Mouse (Mus musculus) kidney, adult 2 months (tissue): ENCODE data around the gene Gm2a. TPM values are rescaled to one million over a fixed set of nuclear protein-coding genes. Genes with fewer than 3 reads are reported as not detected.

Experiments used
- DNase-seq: peaks from one replicate; pipeline ENCODE4 v3.0.0; 2021
- H3K27ac ChIP-seq: fragments of 200-500 bp; 2 replicates; pipeline ENCODE4 v1.5.1; 2012; ENCODE audit warnings: low read depth, low read length, control low read depth, inconsistent platforms; ENCODE audit not compliant: insufficient read depth
- H3K27me3 ChIP-seq: fragments of 200-500 bp; replicated peaks from 2 replicates; pipeline ENCODE4 v1.6.1; 2012; ENCODE audit warnings: mild to moderate bottlenecking, moderate library complexity, low read length, inconsistent platforms; ENCODE audit not compliant: control insufficient read depth, insufficient read depth
- H3K36me3 ChIP-seq: fragments of 200-500 bp; 2 replicates; pipeline ENCODE4 v1.6.1; 2012; ENCODE audit warnings: mild to moderate bottlenecking, moderate library complexity, low read length, inconsistent platforms; ENCODE audit not compliant: control insufficient read depth, insufficient read depth
- H3K4me1 ChIP-seq: fragments of 200-500 bp; 2 replicates; pipeline ENCODE4 v1.6.1; 2011; ENCODE audit warnings: low read length; ENCODE audit not compliant: control insufficient read depth, insufficient read depth
- H3K4me3 ChIP-seq: fragments of 200-500 bp; 2 replicates; pipeline ENCODE4 v1.5.1; 2011; ENCODE audit warnings: mild to moderate bottlenecking, low read depth, low read length, control low read depth; ENCODE audit not compliant: insufficient read depth
- CTCF ChIP-seq: fragments of 200-500 bp; conservative IDR thresholded peaks from 2 replicates; pipeline ENCODE4 v1.5.1; 2011; ENCODE audit warnings: low read depth, mild to moderate bottlenecking, control low read depth, low read length, moderate library complexity, mixed read lengths; ENCODE audit not compliant: insufficient read depth, insufficient read length
- POLR2A ChIP-seq: fragments of 200-500 bp; IDR thresholded peaks from one replicate; pipeline ENCODE4 v1.6.1; 2011; ENCODE audit warnings: low read depth, low read length, control low read depth
- WGBS: fragments of 180-500 bp; shearing (Covaris S2); methylation state at CpG from one replicate; pipeline ENCODE4 v1.1.7; 2018; 5-methylcytosine and 5-hydroxymethylcytosine counted together
- polyA plus RNA-seq: library from polyadenylated mRNA; depleted of rRNA; stranded (reverse); fragments of >200 nt; gene quantifications from 2 replicates; pipeline ENCODE4 v1.2.3, GENCODE M21; 2012

Gm2a gene
- polyA plus RNA-seq, 1 experiment: 216 TPM

- H3K36me3 ChIP-seq: no peaks in the 10 kb centered on the region
- H3K4me1 ChIP-seq: no peaks in the 10 kb centered on the region
- H3K27me3 ChIP-seq: no peaks in the 10 kb centered on the region
- no peak for TF ChIP-seq POLR2A
- no peak for TF ChIP-seq CTCF
- WGBS: 85% methylated on average over 3 of the region's 3 CpGs
- H3K4me3 ChIP-seq: no peak overlapping the region
- no peak overlapping the region for H3K27ac ChIP-seq
- no peak for DNase-seq
Observed at GRCm38 (mm10) chr11:55116004-55116403, 18.1 kb downstream of the Gm2a start.

GRCm38 (mm10) chr11:55117031-55117430 is 19.1 kb downstream of the Gm2a start:
- WGBS: 85% methylated on average over 2 of the region's 2 CpGs
- Histone ChIP-seq H3K27me3 (no peaks in the 10 kb centered on the region), H3K36me3 (no peaks in the 10 kb centered on the region), H3K4me1 (no peaks in the 10 kb centered on the region), H3K4me3 (no peak overlapping the region), H3K27ac (no peak overlapping the region)
- DNase-seq: no peak
- TF ChIP-seq POLR2A (no peak), CTCF (no peak)

DNA sequence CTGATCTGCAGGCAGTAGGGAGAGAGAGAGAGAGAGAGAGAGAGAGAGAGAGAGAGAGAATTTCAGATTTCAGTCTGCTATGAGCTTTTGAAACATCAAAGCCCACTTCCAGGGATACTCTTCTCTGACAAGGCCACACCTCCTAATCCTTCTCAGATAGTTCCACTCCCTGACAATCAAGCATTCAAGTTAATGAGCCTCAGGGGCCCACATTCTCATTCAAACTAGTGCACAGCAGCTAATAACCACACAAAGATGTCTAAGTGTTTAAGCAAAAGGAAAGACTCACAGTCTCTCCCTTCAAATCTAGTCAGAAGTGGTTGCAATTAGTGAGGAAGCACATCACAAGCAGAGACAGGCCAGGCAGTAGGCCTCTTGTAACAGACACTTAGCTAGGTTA is 22.4 kb downstream of the Gm2a start:
- H3K27me3 ChIP-seq: no peaks in the 10 kb centered on the region
- no peak for TF ChIP-seq POLR2A
- TF ChIP-seq CTCF: no peak
- no peak for DNase-seq
- H3K27ac ChIP-seq: no peak overlapping the region
- no peak overlapping the region for H3K4me3 ChIP-seq
- H3K36me3 ChIP-seq: no peaks in the 10 kb centered on the region
- H3K4me1 ChIP-seq: no peaks in the 10 kb centered on the region

DNA sequence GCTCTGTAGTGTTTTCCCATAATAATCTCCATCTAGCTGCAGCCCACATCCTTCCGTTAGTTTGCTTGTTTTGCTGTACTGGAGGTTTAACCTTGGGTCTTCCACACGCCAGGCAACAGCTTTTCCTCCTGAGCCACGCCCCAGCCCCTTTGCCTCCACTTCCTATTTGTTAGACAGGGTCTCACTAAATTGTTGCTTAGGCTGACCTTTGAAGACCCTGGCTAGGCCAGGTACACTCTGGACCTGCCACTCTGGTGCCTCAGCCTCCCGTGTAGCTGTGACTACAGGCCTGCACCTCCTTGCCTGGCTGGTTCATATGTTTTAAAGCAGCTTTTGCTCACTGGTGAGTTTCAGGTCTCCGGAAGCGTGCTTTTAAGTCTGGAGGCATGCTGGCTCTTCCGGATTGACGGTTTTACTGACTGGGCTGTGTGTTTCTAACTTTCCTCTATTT is 22.9 kb downstream of the Gm2a start:
- TF ChIP-seq POLR2A: no peak
- no peak for TF ChIP-seq CTCF
- H3K27me3 ChIP-seq: no peaks in the 10 kb centered on the region
- 64% methylated on average over 8 of the region's 8 CpGs for WGBS
- H3K36me3 ChIP-seq: no peaks in the 10 kb centered on the region
- no peak overlapping the region for H3K4me3 ChIP-seq
- DNase-seq: no peak
- no peak overlapping the region for H3K27ac ChIP-seq
- H3K4me1 ChIP-seq: no peaks in the 10 kb centered on the region

DNA sequence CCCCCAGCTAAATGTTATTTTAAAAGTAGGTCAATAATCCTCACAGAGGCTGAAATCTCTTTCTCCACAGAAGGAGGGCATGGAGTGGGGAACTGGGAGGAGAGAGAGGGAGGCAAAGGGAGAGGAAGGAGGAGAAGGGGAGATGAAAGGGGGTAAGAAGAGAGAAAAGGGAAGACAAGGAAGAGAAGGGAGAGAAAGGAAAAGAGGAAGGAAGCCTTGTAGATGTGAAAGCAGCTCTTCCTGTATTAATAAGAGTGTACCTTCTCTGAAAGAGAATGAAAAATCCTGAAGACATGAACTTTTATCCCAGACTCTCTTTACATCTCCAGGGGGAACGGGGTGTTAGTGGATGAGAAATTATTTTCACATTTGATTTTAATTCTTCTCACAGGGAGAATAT is 23.5 kb downstream of the Gm2a start:
- Histone ChIP-seq H3K36me3 (no peaks in the 10 kb centered on the region), H3K4me1 (no peaks in the 10 kb centered on the region), H3K27me3 (no peaks in the 10 kb centered on the region), H3K27ac (no peak overlapping the region), H3K4me3 (no peak overlapping the region)
- 93% methylated on average over 1 of the region's 1 CpGs for WGBS
- TF ChIP-seq POLR2A: no peak
- TF ChIP-seq CTCF: no peak
- no peak for DNase-seq

DNA sequence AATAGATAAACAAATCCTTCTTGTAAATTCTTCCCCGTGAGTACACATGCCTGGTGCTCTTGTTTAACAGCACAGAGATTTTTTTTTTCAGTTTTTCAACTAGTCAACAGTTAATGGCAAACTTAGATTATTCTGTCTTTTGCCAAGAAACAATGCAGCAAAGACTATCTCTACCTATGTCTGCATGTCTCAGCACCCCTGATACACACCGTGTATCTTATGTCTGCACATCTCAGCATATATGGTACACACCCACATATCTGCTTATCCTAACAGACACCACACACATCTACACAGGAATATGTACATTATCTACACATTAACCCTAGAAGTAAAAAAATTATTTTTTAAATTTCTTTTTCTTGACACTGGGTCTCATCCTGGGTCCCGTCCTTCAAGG is 28.7 kb downstream of the Gm2a start:
- no peaks in the 10 kb centered on the region for H3K4me1 ChIP-seq
- H3K4me3 ChIP-seq: no peak overlapping the region
- no peaks in the 10 kb centered on the region for H3K36me3 ChIP-seq
- WGBS: 53% methylated on average over 3 of the region's 3 CpGs
- no peak for TF ChIP-seq POLR2A
- no peak for TF ChIP-seq CTCF
- no peak overlapping the region for H3K27ac ChIP-seq
- DNase-seq: no peak
- H3K27me3 ChIP-seq: no peaks in the 10 kb centered on the region

DNA sequence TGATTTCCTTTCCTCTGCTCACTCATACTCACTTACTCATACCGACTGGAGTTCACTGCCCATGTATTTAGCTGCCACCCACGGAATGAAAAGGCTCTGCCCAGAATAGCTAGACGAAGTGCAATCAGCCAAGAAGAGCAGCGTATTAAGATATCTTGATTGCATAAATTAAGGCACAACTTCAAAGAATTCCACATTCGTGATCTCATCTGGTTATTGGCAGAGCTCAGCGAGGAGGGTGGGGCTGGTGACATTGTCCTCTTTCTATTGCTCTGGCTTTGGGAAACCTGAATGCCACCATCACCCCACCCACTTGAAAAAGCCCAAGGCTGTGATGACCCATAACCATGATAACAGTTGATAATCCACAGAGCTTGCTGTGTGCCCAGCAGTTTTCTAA is 30.0 kb downstream of the Gm2a start:
- WGBS: 62% methylated on average over 6 of the region's 6 CpGs

GRCm38 (mm10) chr11:55128411-55128810 is 30.5 kb downstream of the Gm2a start:
- TF ChIP-seq CTCF: no peak
- TF ChIP-seq POLR2A: no peak

More for the DNA sequence above, 30.0 kb downstream of the Gm2a start:
- H3K27me3 ChIP-seq: no peaks in the 10 kb centered on the region
- H3K4me3 ChIP-seq: no peak overlapping the region
- TF ChIP-seq POLR2A (no peak), CTCF (no peak)
- DNase-seq: no peak
- no peaks in the 10 kb centered on the region for H3K36me3 ChIP-seq
- H3K4me1 ChIP-seq: no peaks in the 10 kb centered on the region
- no peak overlapping the region for H3K27ac ChIP-seq

More at GRCm38 (mm10) chr11:55128411-55128810, 30.5 kb downstream of the Gm2a start:
- WGBS: 73% methylated on average over 3 of the region's 3 CpGs
- Histone ChIP-seq H3K4me3 (no peak overlapping the region), H3K27ac (no peak overlapping the region), H3K27me3 (no peaks in the 10 kb centered on the region), H3K36me3 (no peaks in the 10 kb centered on the region), H3K4me1 (no peaks in the 10 kb centered on the region)
- DNase-seq: no peak
